8 mouse cellular contexts compared by ENCODE assay signal in the genomic region with DNA sequence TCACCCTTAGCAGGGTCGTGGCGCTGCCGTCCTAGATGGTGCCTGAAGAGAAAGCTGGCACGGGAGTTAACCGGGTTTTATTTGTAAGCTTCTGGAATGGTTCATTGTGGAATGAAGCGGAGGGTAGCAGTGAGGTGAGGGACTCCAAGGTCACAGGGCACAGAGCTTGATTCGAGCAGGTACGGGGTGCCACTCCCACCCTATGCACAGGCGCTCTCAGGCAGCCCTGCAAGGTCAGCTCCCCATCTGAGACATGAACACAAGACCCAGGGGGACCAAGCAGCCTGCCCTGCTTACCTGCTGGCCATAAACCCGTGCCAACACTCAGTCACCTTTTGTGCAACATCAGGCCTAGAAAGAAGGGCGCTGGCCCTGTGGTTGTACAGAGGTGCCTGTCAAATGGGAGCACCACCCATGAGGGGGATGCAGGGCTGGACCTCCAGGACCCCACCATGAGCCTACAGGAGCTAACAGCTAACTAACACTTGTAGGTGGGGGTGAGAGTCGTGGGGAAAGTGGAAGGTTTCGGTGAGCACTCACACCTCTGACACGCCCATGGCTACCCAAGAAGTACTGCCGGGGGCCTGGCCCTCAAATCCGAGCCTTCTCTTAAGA. TPM values are rescaled to one million over a fixed set of nuclear protein-coding genes. Genes with fewer than 3 reads are reported as not detected.
DNase-seq lines count a peak whose midpoint lies in the region; ATAC-seq and TF ChIP-seq lines count a peak whose summit lies in the region.

No protein-coding gene starts in this region.

- peak overlapping the region; percentile 100 for H3K9ac ChIP-seq in embryonic facial prominence, embryonic 11.5 days (replicated peaks; ENCODE audit: low read length)
- peak overlapping the region; percentile 100 for H3K9ac ChIP-seq in heart, postnatal 0 days (replicated peaks; ENCODE audit: low read depth, low read length)
- peak overlapping the region; percentile 100 for H3K9ac ChIP-seq in midbrain, postnatal 0 days (replicated peaks; ENCODE audit: low read length, poor library complexity, severe bottlenecking)

- DNase-seq in heart, adult 11 months = peak; percentile 98
- no peak for DNase-seq in heart, postnatal 25 days (ENCODE audit: low spot score)
- peak; percentile 63 for DNase-seq in MN1 (ENCODE audit: low spot score)
- DNase-seq in embryonic facial prominence, embryonic 11.5 days (ENCODE audit: low spot score) = peak; percentile 63
- DNase-seq in heart, postnatal 0 days (ENCODE audit: low spot score) = peak; percentile 49
- DNase-seq in kidney, postnatal 36 days = peak; percentile 67 to 70
- DNase-seq in midbrain, postnatal 0 days (ENCODE audit: low spot score) = peak; percentile 60
- DNase-seq in yolk sac, embryonic 10.5 days (ENCODE audit: low spot score) = peak; percentile 78

- peak overlapping the region; percentile 99 for H3K27ac ChIP-seq in embryonic facial prominence, embryonic 11.5 days (replicated peaks; ENCODE audit: low read depth, low read length)
- H3K27ac ChIP-seq in heart, postnatal 0 days (ENCODE audit: low read depth) = peak overlapping the region; percentile 99
- peak overlapping the region; percentile 99 for H3K27ac ChIP-seq in midbrain, postnatal 0 days (ENCODE audit: low read depth, low read length)

- peak; percentile 10; the same call in 1 of the 2 replicates for ATAC-seq in embryonic facial prominence, embryonic 11.5 days (replicated peaks; ENCODE audit: insufficient number of reproducible peaks, low FRiP score, low TSS enrichment, low read depth)
- ATAC-seq in heart, postnatal 0 days (ENCODE audit: insufficient read depth, low read depth) = no peak
- ATAC-seq in midbrain, postnatal 0 days (ENCODE audit: low FRiP score) = peak; percentile 15; the same call in 1 of the 2 replicates

- TF ChIP-seq CTCF in heart, postnatal 0 days (IDR thresholded peaks at IDR 0.05; ENCODE audit: low read depth) = no peak
- TF ChIP-seq CTCF in midbrain, postnatal 0 days (IDR thresholded peaks at IDR 0.05) = no peak

- no peaks in the 10 kb centered on the region for H3K9me3 ChIP-seq in embryonic facial prominence, embryonic 11.5 days (replicated peaks; ENCODE audit: control insufficient read depth, low read length)
- no peaks in the 10 kb centered on the region for H3K9me3 ChIP-seq in heart, postnatal 0 days (replicated peaks; ENCODE audit: control insufficient read depth, low read length)
- no peaks in the 10 kb centered on the region for H3K9me3 ChIP-seq in midbrain, postnatal 0 days (ENCODE audit: low read length)

- H3K4me3 ChIP-seq in embryonic facial prominence, embryonic 11.5 days (ENCODE audit: low read depth, low read length) = peak overlapping the region; percentile 100
- H3K4me3 ChIP-seq in heart, postnatal 0 days (ENCODE audit: low read depth, low read length) = peak overlapping the region; percentile 98
- H3K4me3 ChIP-seq in midbrain, postnatal 0 days (ENCODE audit: low read depth, low read length) = peak overlapping the region; percentile 97

- H3K4me1 ChIP-seq in embryonic facial prominence, embryonic 11.5 days (ENCODE audit: control insufficient read depth, insufficient read depth, low read length) = peaks cover 7% of the 10 kb centered on the region; the same call in 1 of the 2 replicates
- peaks cover 26% of the 10 kb centered on the region for H3K4me1 ChIP-seq in heart, postnatal 0 days (ENCODE audit: control insufficient read depth, insufficient read depth)
- peaks cover 7% of the 10 kb centered on the region; the same call in 1 of the 2 replicates for H3K4me1 ChIP-seq in midbrain, postnatal 0 days (ENCODE audit: insufficient read depth, low read length)

- H3K27me3 ChIP-seq in embryonic facial prominence, embryonic 11.5 days (ENCODE audit: control insufficient read depth, insufficient read depth, low read length) = no peaks in the 10 kb centered on the region
- no peaks in the 10 kb centered on the region for H3K27me3 ChIP-seq in heart, postnatal 0 days (ENCODE audit: control insufficient read depth, insufficient read depth, low read length)
- H3K27me3 ChIP-seq in midbrain, postnatal 0 days (ENCODE audit: insufficient read depth, low read length) = no peaks in the 10 kb centered on the region

- intact Hi-C loops in heart, postnatal 25 days (cut with DNase I) = loop anchor here (5.0 kb wide), 1 partner anchor 112 kb away; no protein-coding TSS in a partner anchor

- H3K4me2 ChIP-seq in embryonic facial prominence, embryonic 11.5 days (ENCODE audit: low read depth, low read length) = peak overlapping the region; percentile 94
- peak overlapping the region; percentile 85 for H3K4me2 ChIP-seq in heart, postnatal 0 days (ENCODE audit: low read depth, low read length)
- peak overlapping the region; percentile 74 for H3K4me2 ChIP-seq in midbrain, postnatal 0 days (ENCODE audit: low read depth, low read length, poor library complexity, severe bottlenecking)

- peaks cover 2% of the 10 kb centered on the region; the same call in 1 of the 2 replicates for H3K36me3 ChIP-seq in embryonic facial prominence, embryonic 11.5 days (replicated peaks; ENCODE audit: control insufficient read depth, insufficient read depth, low read depth, low read length)
- peaks cover 13% of the 10 kb centered on the region for H3K36me3 ChIP-seq in heart, postnatal 0 days (replicated peaks; ENCODE audit: control insufficient read depth, insufficient read depth, low read length)
- H3K36me3 ChIP-seq in midbrain, postnatal 0 days (ENCODE audit: insufficient read depth, low read length) = peaks cover 6% of the 10 kb centered on the region

- 1% methylated on average over 16 of the region's 16 CpGs for WGBS in embryonic facial prominence, embryonic 11.5 days
- 0% methylated on average over 16 of the region's 16 CpGs for WGBS in heart, postnatal 0 days
- WGBS in midbrain, postnatal 0 days = 0% methylated on average over 16 of the region's 16 CpGs

- TF ChIP-seq EP300 in heart, postnatal 0 days (IDR thresholded peaks at IDR 0.05; ENCODE audit: low read depth) = no peak

RNA-seq across cellular contexts. Expression of a gene that starts 1.1 kb away (rescaled TPM):
- total RNA-seq in heart, postnatal 25 days (2021) = 100 to 1,000 TPM; 282 to 346 TPM
- 3,237 and 3,434 TPM in 2 replicates for polyA plus RNA-seq in embryonic facial prominence, embryonic 11.5 days (2014; fragmentation: Nextera tagmentation; extraction: Ambion mirVana)
- 700 and 751 TPM in 2 replicates for total RNA-seq in heart, postnatal 0 days (2014; rRNA removed; ENCODE audit: low replicate concordance)
- 639 and 714 TPM in 2 replicates for polyA plus RNA-seq in heart, postnatal 0 days (2015; fragmentation: Nextera tagmentation; extraction: Ambion mirVana)
- total RNA-seq in midbrain, postnatal 0 days (2014; rRNA removed) = 2,534 and 2,842 TPM in 2 replicates
- 3,992 and 4,056 TPM in 2 replicates for polyA plus RNA-seq in midbrain, postnatal 0 days (2015; fragmentation: Nextera tagmentation; extraction: Ambion mirVana)

RNA-seq across cellular contexts. Expression of a gene that starts 11.9 kb away (rescaled TPM):
- total RNA-seq in heart, postnatal 25 days (2021) = not detected
- 0.20 and 0.28 TPM in 2 replicates for polyA plus RNA-seq in embryonic facial prominence, embryonic 11.5 days (2014; fragmentation: Nextera tagmentation; extraction: Ambion mirVana)
- not detected in 2 replicates for total RNA-seq in heart, postnatal 0 days (2014; rRNA removed; ENCODE audit: low replicate concordance)
- 0.65 and 0.68 TPM in 2 replicates for polyA plus RNA-seq in heart, postnatal 0 days (2015; fragmentation: Nextera tagmentation; extraction: Ambion mirVana)
- 0.71 TPM in 1 of 2 replicates, not detected in the other for total RNA-seq in midbrain, postnatal 0 days (2014; rRNA removed)
- polyA plus RNA-seq in midbrain, postnatal 0 days (2015; fragmentation: Nextera tagmentation; extraction: Ambion mirVana) = 0.71 and 1.5 TPM in 2 replicates

RNA-seq across cellular contexts. Expression of a gene that starts 29.1 kb away (rescaled TPM):
- 10 to 100 TPM; 15.2 to 15.3 TPM for total RNA-seq in heart, postnatal 25 days (2021)
- polyA plus RNA-seq in embryonic facial prominence, embryonic 11.5 days (2014; fragmentation: Nextera tagmentation; extraction: Ambion mirVana) = 20.5 and 24.2 TPM in 2 replicates
- 46.7 and 70.5 TPM in 2 replicates for total RNA-seq in heart, postnatal 0 days (2014; rRNA removed; ENCODE audit: low replicate concordance)
- polyA plus RNA-seq in heart, postnatal 0 days (2015; fragmentation: Nextera tagmentation; extraction: Ambion mirVana) = 22.3 and 28.6 TPM in 2 replicates
- total RNA-seq in midbrain, postnatal 0 days (2014; rRNA removed) = 165 and 180 TPM in 2 replicates
- 109 and 114 TPM in 2 replicates for polyA plus RNA-seq in midbrain, postnatal 0 days (2015; fragmentation: Nextera tagmentation; extraction: Ambion mirVana)
